Mouse (Mus musculus) intestine, embryonic 14.5 days (tissue): ENCODE data around the gene Adamts9. TPM values are rescaled to one million over a fixed set of nuclear protein-coding genes. Genes with fewer than 3 reads are reported as not detected.

Source experiments
- ATAC-seq: fragments of 200-750 bp; cut with Nextera tagmentation; replicated peaks from 2 replicates; pipeline ENCODE4 v1.8.0; 2017; ENCODE audit warnings: low read depth, moderate number of reproducible peaks, moderate TSS enrichment, moderate library complexity; ENCODE audit not compliant: low FRiP score, low TSS enrichment
- DNase-seq: peaks from one replicate; pipeline ENCODE4 v3.0.0-alpha.2; 2018; ENCODE audit warnings: low spot score
- H3K27ac ChIP-seq: fragments of 300-500 bp; sonication (generic); 2 replicates; pipeline ENCODE4 v1.5.1; 2014; ENCODE audit warnings: low read depth, mild to moderate bottlenecking, control low read depth
- H3K27me3 ChIP-seq: fragments of 300-500 bp; sonication (generic); replicated peaks from 2 replicates; pipeline ENCODE4 v1.6.1; 2014; ENCODE audit warnings: low read length, control low read depth; ENCODE audit not compliant: control insufficient read depth, insufficient read depth
- H3K36me3 ChIP-seq: fragments of 300-500 bp; sonication (generic); 2 replicates; pipeline ENCODE4 v1.6.1; 2014; ENCODE audit warnings: low read length, control low read depth; ENCODE audit not compliant: control insufficient read depth, insufficient read depth
- H3K4me1 ChIP-seq: fragments of 300-500 bp; sonication (generic); replicated peaks from 2 replicates; pipeline ENCODE4 v1.6.1; 2014; ENCODE audit warnings: low read length, control low read depth, mixed read lengths; ENCODE audit not compliant: control insufficient read depth, insufficient read depth
- H3K4me2 ChIP-seq: fragments of 300-500 bp; sonication (generic); 2 replicates; pipeline ENCODE4 v1.6.1; 2014; ENCODE audit warnings: low read length
- H3K4me3 ChIP-seq: fragments of 300-500 bp; sonication (generic); 2 replicates; pipeline ENCODE4 v1.5.1; 2014; ENCODE audit warnings: low read depth, low read length, control low read depth, mixed read lengths
- H3K9ac ChIP-seq: fragments of 300-500 bp; sonication (generic); 2 replicates; pipeline ENCODE4 v1.6.1; 2014; ENCODE audit warnings: mild to moderate bottlenecking, low read length
- H3K9me3 ChIP-seq: fragments of 300-500 bp; sonication (generic); 2 replicates; pipeline ENCODE4 v1.6.1; 2016; ENCODE audit warnings: low read length, control low read depth; ENCODE audit not compliant: control insufficient read depth
- WGBS: fragments of 180-500 bp; shearing (Covaris S2); extraction: QIAGEN DNeasy Blood & Tissue Kit; methylation state at CpG from one replicate; pipeline ENCODE4 v1.1.7; 2014; 5-methylcytosine and 5-hydroxymethylcytosine counted together
- polyA plus RNA-seq: library from polyadenylated mRNA; unstranded; fragments of >200 nt; fragmentation: Nextera tagmentation; extraction: Ambion mirVana; gene quantifications from 2 replicates; pipeline ENCODE4 v1.2.1, GENCODE M21; 2014

Gene Adamts9
- polyA plus RNA-seq, 1 experiment from 2014 or later = 13.6 TPM

- Histone ChIP-seq H3K9ac (peak overlapping the region; percentile 67), H3K4me1 (peaks cover 3% of the 10 kb centered on the region), H3K4me2 (peak overlapping the region; percentile 96), H3K4me3 (peak overlapping the region; percentile 72), H3K27me3 (0 out of 2 replicates have a peak, but pooled peaks cover 15% of the 10 kb centered on the region), H3K27ac (peak overlapping the region; percentile 84), H3K36me3 (peaks cover 5% of the 10 kb centered on the region), H3K9me3 (no peaks in the 10 kb centered on the region)
- WGBS = under 1% methylated on average over 30 of the region's 30 CpGs
- DNase-seq (peak; percentile 75), ATAC-seq (no peak)
Measured at GRCm38 (mm10) chr6:92941756-92942420, 1.4 kb downstream of the Adamts9 start.

GRCm38 (mm10) chr6:92941281-92941731 lies 2.0 kb downstream of the Adamts9 start:
- Histone ChIP-seq H3K27me3 (0 out of 2 replicates have a peak, but pooled peaks cover 15% of the 10 kb centered on the region), H3K4me1 (peaks cover 3% of the 10 kb centered on the region), H3K9ac (peak overlapping the region; percentile 67), H3K9me3 (no peaks in the 10 kb centered on the region), H3K36me3 (peaks cover 11% of the 10 kb centered on the region), H3K4me3 (peak overlapping the region; percentile 72), H3K27ac (peak overlapping the region; percentile 84), H3K4me2 (peak overlapping the region; percentile 96)
- ATAC-seq (peak; percentile 80), DNase-seq (peak; percentile 88)
- WGBS = under 1% methylated on average over 21 of the region's 21 CpGs

GRCm38 (mm10) chr6:92940191-92941131 lies 2.8 kb downstream of the Adamts9 start:
- no peaks in the 10 kb centered on the region for H3K9me3 ChIP-seq
- 2% methylated on average over 37 of the region's 37 CpGs for WGBS
- DNase-seq (peak; percentile 80), ATAC-seq (0 out of 2 replicates have a peak, but pooled peaks have one; percentile 9)
- peaks cover 3% of the 10 kb centered on the region for H3K4me1 ChIP-seq
- H3K4me2 ChIP-seq = peak overlapping the region; percentile 96
- peak overlapping the region; percentile 48 for H3K9ac ChIP-seq
- H3K4me3 ChIP-seq = peak overlapping the region; percentile 72
- peaks cover 17% of the 10 kb centered on the region for H3K36me3 ChIP-seq
- peak overlapping the region; percentile 84 for H3K27ac ChIP-seq
- 0 out of 2 replicates have a peak, but pooled peaks cover 13% of the 10 kb centered on the region for H3K27me3 ChIP-seq

GRCm38 (mm10) chr6:92928261-92928660 lies 15.0 kb downstream of the Adamts9 start:
- Histone ChIP-seq H3K27ac (no peak overlapping the region), H3K4me1 (no peaks in the 10 kb centered on the region), H3K27me3 (no peaks in the 10 kb centered on the region), H3K4me3 (no peak overlapping the region), H3K9ac (no peak overlapping the region), H3K9me3 (no peaks in the 10 kb centered on the region), H3K36me3 (peaks cover 12% of the 10 kb centered on the region; the same call in 1 of the 2 replicates), H3K4me2 (no peak overlapping the region)
- no peak for ATAC-seq
- DNase-seq = no peak
- WGBS = 77% methylated on average over 5 of the region's 5 CpGs

GRCm38 (mm10) chr6:92924536-92924935 lies 18.8 kb downstream of the Adamts9 start:
- Histone ChIP-seq H3K4me2 (no peak overlapping the region), H3K9me3 (no peaks in the 10 kb centered on the region), H3K36me3 (peaks cover 6% of the 10 kb centered on the region; the same call in 1 of the 2 replicates), H3K27ac (no peak overlapping the region), H3K4me3 (no peak overlapping the region), H3K27me3 (no peaks in the 10 kb centered on the region), H3K4me1 (0 out of 2 replicates have a peak, but pooled peaks cover 4% of the 10 kb centered on the region), H3K9ac (no peak overlapping the region)
- WGBS = 68% methylated on average over 8 of the region's 8 CpGs
- no peak for ATAC-seq
- DNase-seq = no peak

GRCm38 (mm10) chr6:92921843-92922242 lies 21.4 kb downstream of the Adamts9 start:
- Histone ChIP-seq H3K9ac (no peak overlapping the region), H3K4me3 (no peak overlapping the region), H3K4me2 (no peak overlapping the region), H3K9me3 (no peaks in the 10 kb centered on the region), H3K27me3 (no peaks in the 10 kb centered on the region), H3K4me1 (0 out of 2 replicates have a peak, but pooled peaks cover 4% of the 10 kb centered on the region), H3K27ac (no peak overlapping the region), H3K36me3 (peaks cover 6% of the 10 kb centered on the region; the same call in 1 of the 2 replicates)
- WGBS = 31% methylated on average over 4 of the region's 4 CpGs
- ATAC-seq = no peak
- DNase-seq = no peak

GRCm38 (mm10) chr6:92920938-92921689 lies 22.2 kb downstream of the Adamts9 start:
- 45% methylated on average over 10 of the region's 10 CpGs for WGBS
- Histone ChIP-seq H3K27ac (no peak overlapping the region), H3K36me3 (no peaks in the 10 kb centered on the region), H3K4me1 (0 out of 2 replicates have a peak, but pooled peaks cover 4% of the 10 kb centered on the region), H3K9ac (no peak overlapping the region), H3K9me3 (no peaks in the 10 kb centered on the region), H3K4me3 (no peak overlapping the region), H3K27me3 (no peaks in the 10 kb centered on the region), H3K4me2 (no peak overlapping the region)
- no peak for ATAC-seq
- no peak for DNase-seq

GRCm38 (mm10) chr6:92910611-92911010 lies 32.7 kb downstream of the Adamts9 start:
- Histone ChIP-seq H3K9me3 (no peaks in the 10 kb centered on the region), H3K4me3 (no peak overlapping the region), H3K36me3 (peaks cover 10% of the 10 kb centered on the region; the same call in 1 of the 2 replicates), H3K27ac (no peak overlapping the region), H3K4me1 (no peaks in the 10 kb centered on the region), H3K9ac (no peak overlapping the region), H3K27me3 (no peaks in the 10 kb centered on the region), H3K4me2 (no peak overlapping the region)
- DNase-seq = no peak
- 83% methylated on average over 3 of the region's 3 CpGs for WGBS
- ATAC-seq = no peak
